Mouse (Mus musculus) lung, adult 2 months (tissue): ENCODE data around the gene Snx11.
"Not testable (repeated sequence)": the region's sequence is repeated elsewhere in the genome, so short reads cannot be mapped to it uniquely, and the experiment has no call there.

Experiments used
- CTCF ChIP-seq: fragments of 200-500 bp; IDR thresholded peaks from 2 replicates; pipeline ENCODE4 v1.5.1; 2011; ENCODE audit warnings: mild to moderate bottlenecking, low read length, control low read depth; ENCODE audit not compliant: insufficient read depth
- POLR2A ChIP-seq: fragments of 200-500 bp; IDR thresholded peaks from 2 replicates; pipeline ENCODE4 v1.6.1; 2011; ENCODE audit warnings: low read depth, mild to moderate bottlenecking, control low read depth, low read length, borderline replicate concordance; ENCODE audit errors: extremely low read depth

DNA sequence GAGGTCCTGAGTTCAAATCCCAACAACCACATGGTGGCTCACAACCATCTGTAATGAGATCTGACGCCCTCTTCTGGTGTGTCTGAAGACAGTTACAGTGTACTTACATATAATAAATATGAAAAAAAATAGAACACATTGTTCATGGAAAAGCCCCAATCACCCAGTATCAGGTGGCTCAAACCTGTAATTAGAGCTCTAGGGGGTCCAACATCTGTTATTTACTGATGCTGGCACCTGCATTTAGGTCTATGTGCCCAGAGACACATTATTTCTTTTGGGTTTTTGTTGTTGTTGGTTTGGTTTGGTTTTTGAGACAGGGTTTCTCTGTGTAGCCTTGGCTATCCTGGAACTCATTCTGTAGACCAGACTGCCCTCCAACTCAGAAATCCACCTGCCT is 33.8 kb upstream of the Snx11 start:
- TF ChIP-seq CTCF, POLR2A: not testable (repeated sequence)
